Mouse (Mus musculus) liver, embryonic 14.5 days (tissue): ENCODE data around the gene Actl10. TPM values are rescaled to one million over a fixed set of nuclear protein-coding genes. Genes with fewer than 3 reads are reported as not detected.

Experiments used
- ATAC-seq: fragments of 200-750 bp; cut with Nextera tagmentation; 2 replicates; pipeline ENCODE4 v1.8.0; 2017; ENCODE audit warnings: moderate number of reproducible peaks, mild to moderate bottlenecking, moderate library complexity; ENCODE audit not compliant: insufficient read depth
- DNase-seq, 3 experiments: peaks; one replicate each; pipeline ENCODE4 v3.0.0-alpha.2; 2012 to 2013; ENCODE audit warnings: low read depth in 3 of 3, low spot score in 3 of 3
- H3K27ac ChIP-seq: fragments of 300-500 bp; sonication (generic); 2 replicates; pipeline ENCODE4 v1.5.1; 2014; ENCODE audit warnings: moderate library complexity, mild to moderate bottlenecking, control low read depth, inconsistent platforms
- H3K27me3 ChIP-seq: fragments of 300-500 bp; sonication (generic); 2 replicates; pipeline ENCODE4 v1.6.1; 2014; ENCODE audit warnings: mild to moderate bottlenecking, low read length, moderate library complexity; ENCODE audit not compliant: control insufficient read depth, insufficient read depth
- H3K36me3 ChIP-seq: fragments of 300-500 bp; sonication (generic); replicated peaks from 2 replicates; pipeline ENCODE4 v1.6.1; 2014; ENCODE audit warnings: low read depth; ENCODE audit not compliant: control insufficient read depth, insufficient read depth
- H3K4me1 ChIP-seq, 2 experiments: fragments of 200-500 bp in 1 of 2; fragments of 300-500 bp in 1 of 2; sonication (generic) in 1 of 2; replicated peaks; 2 replicates each; pipeline ENCODE4 v1.6.1; 2012 to 2014; ENCODE audit warnings: antibody characterized with exemption in 1 of 2, inconsistent platforms in 1 of 2, low read length in 1 of 2; ENCODE audit not compliant: control insufficient read depth in 2 of 2, insufficient read depth in 2 of 2
- H3K4me2 ChIP-seq: fragments of 300-500 bp; sonication (generic); 2 replicates; pipeline ENCODE4 v1.6.1; 2014; ENCODE audit warnings: low read depth, mild to moderate bottlenecking, control low read depth, moderate library complexity
- H3K4me3 ChIP-seq, 2 experiments: fragments of 200-500 bp in 1 of 2; fragments of 300-500 bp in 1 of 2; sonication (generic) in 1 of 2; 2 replicates each; pipeline ENCODE4 v1.5.1; 2012 to 2014; ENCODE audit warnings: low read depth in 2 of 2, low read length in 2 of 2, mild to moderate bottlenecking in 2 of 2, control low read depth in 1 of 2, inconsistent platforms in 1 of 2, moderate library complexity in 1 of 2; ENCODE audit not compliant: insufficient read depth in 1 of 2
- H3K9ac ChIP-seq: fragments of 300-500 bp; sonication (generic); replicated peaks from 2 replicates; pipeline ENCODE4 v1.6.1; 2014; ENCODE audit warnings: mild to moderate bottlenecking, control low read depth, moderate library complexity
- H3K9me3 ChIP-seq: fragments of 300-500 bp; sonication (generic); 2 replicates; pipeline ENCODE4 v1.6.1; 2016; ENCODE audit warnings: low read length, mixed read lengths; ENCODE audit not compliant: control insufficient read depth
- CTCF ChIP-seq: IDR thresholded peaks from 2 replicates; pipeline ENCODE4 v1.5.1; 2016; ENCODE audit warnings: antibody characterized with exemption, low read depth, control low read depth
- EP300 ChIP-seq: IDR thresholded peaks from 2 replicates; pipeline ENCODE4 v1.6.1; 2016; ENCODE audit warnings: antibody characterized with exemption, low read depth
- WGBS: fragments of 180-500 bp; shearing (Covaris S2); extraction: QIAGEN DNeasy Blood & Tissue Kit; methylation state at CpG from one replicate; pipeline ENCODE4 v1.1.7; 2014; ENCODE audit not compliant: insufficient replicate concordance; 5-methylcytosine and 5-hydroxymethylcytosine counted together
- polyA plus RNA-seq, 2 experiments: library from polyadenylated mRNA; depleted of rRNA in 1 of 2; stranded (reverse) in 1 of 2; unstranded in 1 of 2; fragments of >200 nt; fragmentation: Nextera tagmentation in 1 of 2; extraction: Ambion mirVana in 1 of 2; gene quantifications; 2 replicates each; pipeline versions ENCODE4 v1.2.1 to v1.2.3; 2012 to 2014

The Actl10 gene
- polyA plus RNA-seq, 2 experiments, result not detected

DNA sequence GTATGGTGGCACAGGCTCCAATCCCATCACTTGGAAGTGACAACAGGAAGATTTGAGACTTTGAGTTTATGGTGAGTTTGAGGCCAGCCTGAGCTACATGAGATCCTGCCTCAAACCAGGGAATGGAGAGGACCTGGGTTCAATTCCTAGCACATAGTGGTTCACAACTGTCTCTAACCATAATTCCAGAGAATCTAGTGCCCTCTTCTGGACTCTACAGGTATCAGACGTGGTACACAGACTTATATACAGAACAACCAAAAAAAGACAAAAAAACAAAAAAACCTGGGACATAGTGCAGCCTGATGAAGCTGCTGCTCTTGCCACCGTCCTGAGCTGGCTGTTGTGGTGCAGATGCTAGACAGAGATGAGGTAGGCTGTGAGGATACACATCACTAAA, 9.9 kb upstream of the Actl10 start:
- Histone ChIP-seq H3K4me1 (peaks cover 0 to 4% of the 10 kb centered on the region in 2 experiments; a peak in 1 of 4 replicates), H3K27ac (no peak overlapping the region), H3K9ac (no peak overlapping the region), H3K9me3 (no peaks in the 10 kb centered on the region), H3K36me3 (no peaks in the 10 kb centered on the region), H3K4me3 (no peak overlapping the region), H3K4me2 (no peak overlapping the region), H3K27me3 (no peaks in the 10 kb centered on the region)
- ATAC-seq (no peak), DNase-seq (no peak)
- no peak for TF ChIP-seq EP300
- TF ChIP-seq CTCF, result no peak
- 50% methylated on average over 2 of the region's 2 CpGs for WGBS

DNA sequence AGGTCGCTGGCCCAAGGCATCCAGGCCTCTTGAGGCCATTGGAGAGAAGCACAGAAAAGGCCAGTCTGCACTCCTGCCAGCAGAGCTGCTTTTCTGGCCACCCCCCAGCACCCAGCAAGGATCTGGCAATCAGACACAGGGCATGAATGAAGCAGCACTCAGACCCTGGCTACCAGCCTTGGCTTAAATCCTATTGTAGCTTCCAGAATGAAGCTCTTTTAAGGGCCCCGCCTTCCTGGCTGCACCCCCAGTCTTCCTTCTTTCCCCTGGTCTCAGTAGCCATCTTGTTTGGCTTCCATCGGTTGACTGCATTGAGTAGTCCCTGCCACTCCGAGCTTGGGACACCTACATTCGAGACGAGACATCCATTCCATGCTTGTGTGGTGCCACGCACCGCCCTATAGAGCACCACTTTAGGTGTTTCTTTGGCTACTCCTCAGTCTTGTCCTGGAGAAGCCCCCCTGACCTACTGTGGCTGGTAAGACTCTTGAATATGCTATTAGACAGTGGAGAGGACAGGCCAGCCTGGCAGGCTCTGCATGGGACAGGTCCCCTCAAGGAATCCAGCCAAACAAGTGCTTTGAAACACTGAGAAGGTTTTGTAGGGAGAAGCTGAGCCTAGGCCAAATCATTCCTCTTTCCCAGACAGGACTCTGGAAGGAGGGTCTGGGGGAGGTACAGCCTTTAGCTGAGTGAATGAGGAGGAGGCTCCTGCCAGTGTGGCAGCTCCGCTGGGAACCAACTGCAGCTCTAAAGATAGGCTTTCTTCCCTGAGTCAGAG, 7.8 kb upstream of the Actl10 start:
- Histone ChIP-seq H3K36me3 (no peaks in the 10 kb centered on the region), H3K4me2 (no peak overlapping the region), H3K4me1 (peaks cover 0 to 1% of the 10 kb centered on the region in 2 experiments; a peak in 1 of 4 replicates), H3K27me3 (no peaks in the 10 kb centered on the region), H3K9ac (no peak overlapping the region), H3K9me3 (no peaks in the 10 kb centered on the region), H3K4me3 (no peak overlapping the region), H3K27ac (no peak overlapping the region)
- TF ChIP-seq EP300 (no peak), CTCF (no peak)
- no peak for ATAC-seq
- 67% methylated on average over 9 of the region's 9 CpGs for WGBS
- DNase-seq, result no peak

DNA sequence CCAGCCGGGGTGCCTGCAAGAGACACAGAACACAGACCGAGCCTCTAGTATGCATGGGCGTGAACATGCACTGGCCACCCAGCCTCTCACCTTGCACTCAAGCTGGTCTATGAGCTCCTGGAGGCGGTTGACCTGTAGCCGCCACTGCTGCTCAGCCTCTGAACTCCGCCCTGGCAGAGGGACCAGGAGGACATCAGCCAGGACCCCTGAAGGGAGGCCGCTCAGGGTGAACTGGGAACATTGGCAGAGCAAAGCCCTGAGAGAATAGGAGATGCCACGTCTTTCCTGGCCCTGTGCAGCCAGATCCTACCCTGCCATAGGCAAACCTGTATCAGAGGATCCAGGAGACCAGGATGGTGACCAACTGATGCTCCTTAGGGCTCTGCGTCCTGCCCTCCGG, 4.9 kb upstream of the Actl10 start, which contains the start of gene 1700003F12Rik:
Gene 1700003F12Rik (plus strand): TSS at position 375 of the 400 bp plus-strand sequence.
- DNase-seq (no peak), ATAC-seq (no peak)
- Histone ChIP-seq H3K9ac (no peak within 1 kb of the TSS), H3K36me3 (no peaks in the 10 kb centered on the region), H3K4me1 (peaks cover 0 to 3% of the 10 kb centered on the region in 2 experiments; a peak in 1 of 4 replicates), H3K4me2 (no peak within 1 kb of the TSS), H3K4me3 (no peak within 1 kb of the TSS), H3K9me3 (no peaks in the 10 kb centered on the region), H3K27me3 (peaks cover 23% of the 10 kb centered on the region), H3K27ac (no peak within 1 kb of the TSS)
- no peak for TF ChIP-seq EP300
- WGBS, result 78% methylated on average over 10 of the region's 10 CpGs

- Histone ChIP-seq H3K27me3 (peaks cover 27% of the 10 kb centered on the region), H3K36me3 (no peaks in the 10 kb centered on the region), H3K9me3 (no peaks in the 10 kb centered on the region), H3K9ac (no peak overlapping the region), H3K4me3 (no peak overlapping the region), H3K27ac (no peak overlapping the region), H3K4me2 (no peak overlapping the region), H3K4me1 (peaks cover 2 to 3% of the 10 kb centered on the region in 2 experiments; a peak in 1 of 4 replicates)
- 40% methylated on average over 3 of the region's 3 CpGs for WGBS
- peak; percentile 22; the same call in 1 of the 2 replicates for ATAC-seq
- no peak for DNase-seq
- TF ChIP-seq CTCF (no peak), EP300 (no peak)
Measured at GRCm38 (mm10) chr2:154548688-154549087, 2.9 kb upstream of the Actl10 start.

GRCm38 (mm10) chr2:154549127-154549885, 2.3 kb upstream of the Actl10 start:
- WGBS, result 4% methylated on average over 48 of the region's 48 CpGs
- Histone ChIP-seq H3K4me1 (peaks cover 2 to 3% of the 10 kb centered on the region in 2 experiments; a peak in 1 of 4 replicates), H3K9ac (no peak overlapping the region), H3K27ac (no peak overlapping the region), H3K27me3 (peaks cover 27% of the 10 kb centered on the region), H3K9me3 (no peaks in the 10 kb centered on the region), H3K36me3 (no peaks in the 10 kb centered on the region), H3K4me3 (peak overlapping the region; percentile 1 to 29; a peak in 3 of 4 replicates), H3K4me2 (peak overlapping the region; percentile 68)
- TF ChIP-seq EP300 (no peak), CTCF (no peak)
- ATAC-seq (no peak; the same call in 1 of the 2 replicates), DNase-seq (no peak)
